Comparison of ENCODE assay signal across 23 mouse cellular contexts in the genomic region with DNA sequence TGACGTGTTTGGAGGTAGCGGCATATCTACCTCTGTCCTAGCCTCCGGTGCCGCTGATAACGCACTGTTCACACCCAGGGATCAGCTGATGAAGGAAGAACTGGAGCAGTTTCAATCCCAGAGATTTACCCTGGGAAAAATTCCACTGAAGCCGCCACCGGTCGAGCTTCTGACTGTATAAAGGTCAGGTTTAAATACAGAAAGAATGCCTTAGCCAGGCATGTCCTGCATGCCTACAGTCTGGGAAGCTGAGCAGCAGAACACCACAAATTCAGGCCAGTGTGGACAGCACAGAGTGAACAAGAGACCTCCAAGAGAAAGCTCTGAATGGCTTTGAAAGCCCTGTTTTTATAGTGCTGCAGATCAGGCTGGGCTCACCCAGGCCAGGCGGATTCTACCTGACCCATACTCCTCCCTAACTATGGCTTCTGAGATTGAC. TPM values are rescaled to one million over a fixed set of nuclear protein-coding genes. Genes with fewer than 3 reads are reported as not detected.
DNase-seq lines count a peak whose midpoint lies in the region; ATAC-seq and TF ChIP-seq lines count a peak whose summit lies in the region.
"Had no signal": no experiment of that assay in that cellular context is flagged by ENCODE, and none has a peak within 500 bp of the region (broad histone marks: within the 10 kb centered on the region; RNA-seq: fewer than 3 reads in every experiment).

No protein-coding gene starts in this region.

- peaks cover 49% of the 10 kb centered on the region for H3K4me1 ChIP-seq in E14TG2a.4 (replicated peaks; ENCODE audit: low read depth, low read length)
- peaks cover 7% of the 10 kb centered on the region; the same call in 1 of the 2 replicates for H3K4me1 ChIP-seq in heart, embryonic 13.5 days
- H3K4me1 ChIP-seq: embryonic facial prominence, embryonic 12.5 days had no signal

- peak overlapping the region; percentile 61 for H3K4me3 ChIP-seq in E14TG2a.4 (replicated peaks; ENCODE audit: low read length)
- no peak overlapping the region for H3K4me3 ChIP-seq in heart, embryonic 13.5 days
- H3K4me3 ChIP-seq: embryonic facial prominence, embryonic 12.5 days had no signal

- no peaks in the 10 kb centered on the region for H3K27me3 ChIP-seq in E14TG2a.4 (ENCODE audit: insufficient read depth, low read length)
- H3K27me3 ChIP-seq in heart, embryonic 13.5 days (replicated peaks), result no peaks in the 10 kb centered on the region
- H3K27me3 ChIP-seq: embryonic facial prominence, embryonic 12.5 days had no signal

- 70% methylated on average over 9 of the region's 9 CpGs for WGBS in heart, embryonic 13.5 days

- DNase-seq in R1 (ENCODE audit: low read depth, low spot score), result peak; percentile 33
- DNase-seq in heart, postnatal 14 days, result peak; percentile 4 to 23
- DNase-seq in urinary bladder, postnatal 36 days (ENCODE audit: low spot score in 2 of 2), result no peak
- DNase-seq in layer of hippocampus, adult 11-12 months (ENCODE audit: low spot score), result no peak
- DNase-seq: adrenal gland, postnatal 10 days; cerebellum, adult 8-10 months; cerebellum, postnatal 36 days; embryo, embryonic 11 days; gastrocnemius, postnatal 14 days; kidney, adult 2 months; layer of hippocampus, adult 9-11 months; liver; lung, adult 2 months; lung, postnatal 10 days; midbrain, embryonic 14.5 days had no signal

- TF ChIP-seq CTCF in E14TG2a.4 (conservative IDR thresholded peaks at IDR 0.05; ENCODE audit: low read length), result no peak

- H3K9me3 ChIP-seq in E14TG2a.4 (ENCODE audit: low read length), result peaks cover 7% of the 10 kb centered on the region
- H3K9me3 ChIP-seq in heart, embryonic 13.5 days, result 0 out of 2 replicates have a peak, but pooled peaks cover 8% of the 10 kb centered on the region

- peak overlapping the region; percentile 68 for H3K27ac ChIP-seq in heart, embryonic 13.5 days (replicated peaks)
- H3K27ac ChIP-seq: embryonic facial prominence, embryonic 12.5 days; liver, embryonic 14.5 days; macrophage had no signal

- no peak overlapping the region; the same call in 1 of the 2 replicates for H3K4me2 ChIP-seq in heart, embryonic 13.5 days
- H3K4me2 ChIP-seq: embryonic facial prominence, embryonic 12.5 days had no signal

- intact Hi-C loops in heart, postnatal 14 days (cut with DNase I), result no loop called here

- peaks cover 55% of the 10 kb centered on the region for H3K36me3 ChIP-seq in E14TG2a.4 (ENCODE audit: insufficient read depth, low read length)
- peaks cover 67% of the 10 kb centered on the region for H3K36me3 ChIP-seq in heart, embryonic 13.5 days

- no peak for ATAC-seq in heart, embryonic 13.5 days (ENCODE audit: extremely low read depth, insufficient number of reproducible peaks, low FRiP score, low TSS enrichment)
- ATAC-seq in megakaryocyte progenitor cell, adult 5-6 weeks (replicated peaks; ENCODE audit: poor library complexity), result no peak
- ATAC-seq: forebrain, embryonic 14.5 days; hindbrain, embryonic 16.5 days had no signal

- no peak overlapping the region for H3K9ac ChIP-seq in heart, embryonic 13.5 days
- H3K9ac ChIP-seq: embryonic facial prominence, embryonic 12.5 days; liver, embryonic 14.5 days had no signal

RNA-seq across cellular contexts. Expression of a gene that starts 17.6 kb away (rescaled TPM):
- polyA plus RNA-seq in heart, embryonic 13.5 days (2015; fragmentation: Nextera tagmentation; extraction: Ambion mirVana), result 11.7 and 12.7 TPM in 2 replicates
- total RNA-seq in heart, postnatal 14 days (2021), result 1 to 10 TPM; 7.1 to 8.3 TPM
- 13.2 and 16.1 TPM in 2 replicates for total RNA-seq in megakaryocyte progenitor cell, adult 5-6 weeks (2015)
- 5.7 and 10.1 TPM in 2 replicates for total RNA-seq in megakaryocyte progenitor cell, adult 5-6 weeks (2017)

Comparison
In these comparisons a context has a peak if more than half of its experiments do, and no peak if none do; other contexts are left out.
1. DNase-seq: peak in R1 (single experiment) and heart, postnatal 14 days (2 of 2); none in urinary bladder, postnatal 36 days (0 of 2) and layer of hippocampus, adult 11-12 months (single experiment).